Mouse (Mus musculus): Measurements from ENCODE around the gene Trpv1. TPM values are rescaled to one million over a fixed set of nuclear protein-coding genes. Genes with fewer than 3 reads are reported as not detected.
A peak's percentile ranks its signal among the peaks of the same experiment; 100 is the strongest.

Trpv1 gene
- total and polyA plus RNA-seq, 3 experiments: not detected

DNA sequence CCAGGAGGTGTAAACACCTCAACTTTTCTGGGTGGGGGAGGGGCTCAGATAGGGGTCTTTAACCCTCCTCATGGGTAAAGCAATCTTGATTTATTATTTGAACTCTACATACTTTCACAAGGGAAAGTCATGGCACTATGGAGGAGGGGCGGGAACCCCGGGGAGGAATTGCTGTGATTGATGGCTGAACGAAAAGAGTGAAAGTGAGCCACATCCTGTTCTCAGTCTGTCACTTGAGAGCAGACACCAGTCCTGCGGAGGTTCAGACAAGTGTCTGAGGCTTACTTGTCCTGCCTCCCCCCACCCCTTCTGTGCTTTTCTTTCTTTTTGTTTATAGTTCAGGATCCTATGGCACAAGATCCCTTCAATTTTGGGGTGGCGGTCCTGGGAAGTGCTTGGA, 46.6 kb downstream of the Trpv1 start:
- Histone ChIP-seq H3K27me3 (ENCODE audit: control insufficient read depth in 1 of 2, insufficient read depth in 2 of 2, low read length in 2 of 2) (no peaks in the 10 kb centered on the region), H3K4me3 (ENCODE audit: control insufficient read depth in 1 of 2, insufficient read depth in 1 of 2, low read depth in 2 of 2, low read length in 2 of 2) (no peak overlapping the region)

DNA sequence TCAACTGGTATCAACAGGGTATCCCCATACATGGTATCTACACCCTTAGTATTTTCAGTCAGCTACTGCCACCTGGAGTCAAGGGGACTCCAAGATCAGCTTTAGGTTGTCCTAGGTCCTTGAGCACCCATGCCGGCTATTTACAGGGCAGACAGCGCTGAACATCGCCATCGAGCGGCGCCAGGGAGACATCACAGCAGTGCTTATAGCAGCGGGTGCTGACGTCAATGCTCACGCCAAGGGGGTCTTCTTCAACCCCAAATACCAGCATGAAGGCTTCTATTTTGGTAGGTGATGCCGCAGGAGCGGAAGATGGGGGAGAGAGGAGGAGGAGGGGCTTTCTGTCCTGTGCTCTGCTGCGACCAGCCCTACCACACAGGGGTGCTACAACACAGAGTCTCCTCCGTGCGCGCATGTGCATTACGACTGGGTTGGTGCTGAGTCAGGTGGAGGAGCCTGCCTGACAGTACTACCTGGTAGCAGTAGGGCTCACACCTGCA, 47.5 kb downstream of the Trpv1 start:
- Histone ChIP-seq H3K79me2 (ENCODE audit: control insufficient read depth, insufficient read depth, low read length, poor library complexity) (no peaks in the 10 kb centered on the region), H3K9me3 (replicated peaks; ENCODE audit: insufficient read depth, low read length) (no peaks in the 10 kb centered on the region), H3K36me3 (ENCODE audit: control insufficient read depth in 1 of 2, insufficient read depth in 2 of 2, low read length in 2 of 2) (no peaks in the 10 kb centered on the region), H3K27me3 (ENCODE audit: control insufficient read depth in 1 of 2, insufficient read depth in 2 of 2, low read length in 2 of 2) (no peaks in the 10 kb centered on the region), H3K27ac (ENCODE audit: control insufficient read depth, low read depth, low read length) (no peak overlapping the region), H3K4me1 (ENCODE audit: control insufficient read depth in 1 of 2, insufficient read depth in 2 of 2, low read length in 2 of 2) (no peaks in the 10 kb centered on the region), H3K4me3 (ENCODE audit: control insufficient read depth in 1 of 2, insufficient read depth in 1 of 2, low read depth in 2 of 2, low read length in 2 of 2) (no peak overlapping the region), H3K9ac (ENCODE audit: control insufficient read depth, low read depth, low read length, poor library complexity, severe bottlenecking) (no peak overlapping the region)
- no peak for DNase-seq (ENCODE audit: low read depth, low spot score)
- no peak for TF ChIP-seq POLR2AphosphoS2 (IDR thresholded peaks at IDR 0.05; ENCODE audit: low read length)
- peak in 1 of 3 experiments; percentile 8; a peak in 1 of 6 replicates for TF ChIP-seq CTCF (IDR thresholded peaks at IDR 0.05 in 2 of 3, conservative IDR thresholded peaks at IDR 0.05 in 1 of 3; ENCODE audit: control insufficient read depth in 1 of 3, insufficient read depth in 1 of 3, low read depth in 2 of 3, low read length in 3 of 3, poor library complexity in 1 of 3, severe bottlenecking in 1 of 3)

More for the DNA sequence above, 46.6 kb downstream of the Trpv1 start:
- no peaks in the 10 kb centered on the region for H3K9me3 ChIP-seq (replicated peaks; ENCODE audit: insufficient read depth, low read length)
- H3K9ac ChIP-seq (ENCODE audit: control insufficient read depth, low read depth, low read length, poor library complexity, severe bottlenecking): no peak overlapping the region
- H3K36me3 ChIP-seq (ENCODE audit: control insufficient read depth in 1 of 2, insufficient read depth in 2 of 2, low read length in 2 of 2): no peaks in the 10 kb centered on the region
- no peak for DNase-seq (ENCODE audit: low read depth, low spot score)
- H3K4me1 ChIP-seq (ENCODE audit: control insufficient read depth in 1 of 2, insufficient read depth in 2 of 2, low read length in 2 of 2): no peaks in the 10 kb centered on the region
- no peak overlapping the region for H3K27ac ChIP-seq (ENCODE audit: control insufficient read depth, low read depth, low read length)
- TF ChIP-seq POLR2A (IDR thresholded peaks at IDR 0.05; ENCODE audit: control insufficient read depth in 1 of 2, insufficient read depth in 1 of 2, low read depth in 1 of 2, low read length in 2 of 2, poor library complexity in 1 of 2): no peak
- no peak for TF ChIP-seq CHD1 (IDR thresholded peaks at IDR 0.05; ENCODE audit: low read depth, low read length)
- no peak for TF ChIP-seq NRF1 (IDR thresholded peaks at IDR 0.05; ENCODE audit: insufficient read depth, low read depth, low read length, poor library complexity, severe bottlenecking)
- TF ChIP-seq ZKSCAN1 (IDR thresholded peaks at IDR 0.05; ENCODE audit: low read depth, low read length): no peak
- TF ChIP-seq KAT2A (conservative IDR thresholded peaks at IDR 0.05; ENCODE audit: low read depth, low read length): no peak
- TF ChIP-seq MAX (IDR thresholded peaks at IDR 0.05; ENCODE audit: low read length): no peak
- no peak for TF ChIP-seq ZNF384 (IDR thresholded peaks at IDR 0.05; ENCODE audit: low read depth, low read length)
- TF ChIP-seq EP300 (IDR thresholded peaks at IDR 0.05; ENCODE audit: low read depth in 1 of 2, low read length in 2 of 2): no peak
- no peak for TF ChIP-seq UBTF (IDR thresholded peaks at IDR 0.05; ENCODE audit: borderline replicate concordance, insufficient read depth, low read depth, low read length)
- no peak for TF ChIP-seq JUND (IDR thresholded peaks at IDR 0.05; ENCODE audit: low read depth, low read length)
- TF ChIP-seq POLR2AphosphoS5 (IDR thresholded peaks at IDR 0.05; ENCODE audit: borderline replicate concordance, low read depth, low read length): no peak
- TF ChIP-seq USF2 (IDR thresholded peaks at IDR 0.05; ENCODE audit: borderline replicate concordance in 1 of 2, insufficient read depth in 1 of 2, low read depth in 1 of 2, low read length in 2 of 2): no peak
- no peak for TF ChIP-seq ZMIZ1 (IDR thresholded peaks at IDR 0.05; ENCODE audit: low read depth, low read length)
- no peak for TF ChIP-seq MEF2A (IDR thresholded peaks at IDR 0.05; ENCODE audit: extremely low read depth, insufficient replicate concordance, low read depth, low read length, poor library complexity, severe bottlenecking)
- no peak for TF ChIP-seq TBP (IDR thresholded peaks at IDR 0.05; ENCODE audit: low read depth, low read length)
- TF ChIP-seq HCFC1 (IDR thresholded peaks at IDR 0.05; ENCODE audit: low read depth, low read length): no peak
- TF ChIP-seq GATA1 (IDR thresholded peaks at IDR 0.05; ENCODE audit: low read depth, low read length): no peak
- TF ChIP-seq MYC (IDR thresholded peaks at IDR 0.05; ENCODE audit: low read depth, low read length): no peak
- no peak for TF ChIP-seq POLR2AphosphoS2 (IDR thresholded peaks at IDR 0.05; ENCODE audit: low read length)
- no peak for TF ChIP-seq MYB (IDR thresholded peaks at IDR 0.05; ENCODE audit: low read depth, low read length)
- H3K79me2 ChIP-seq (ENCODE audit: control insufficient read depth, insufficient read depth, low read length, poor library complexity): no peaks in the 10 kb centered on the region

All from MEL (cell line).